ENCODE assay signal across 8 mouse cellular contexts in the genomic region with DNA sequence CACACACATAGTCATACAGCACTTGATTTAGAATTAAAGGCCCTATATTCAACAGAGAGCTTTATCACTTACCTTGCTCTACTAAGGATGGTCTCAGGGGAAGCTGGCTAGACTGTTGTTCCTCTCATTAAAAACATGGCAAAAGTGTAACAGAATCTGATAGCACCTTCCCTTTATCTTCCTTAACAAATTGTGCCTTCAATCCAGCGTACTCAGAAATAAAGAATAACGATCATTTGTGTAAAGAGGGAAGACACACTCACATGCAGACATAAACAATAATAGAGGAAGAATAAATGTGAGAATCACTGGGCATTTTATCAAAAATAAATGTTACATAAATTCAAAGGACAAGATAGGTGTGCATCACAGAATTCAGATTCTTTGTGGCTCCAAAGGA. TPM values are rescaled to one million over a fixed set of nuclear protein-coding genes. Genes with fewer than 3 reads are reported as not detected.
DNase-seq lines count a peak whose midpoint lies in the region; ATAC-seq and TF ChIP-seq lines count a peak whose summit lies in the region.

A gene (plus strand): TSS at position 301 of the 400 bp plus-strand sequence.

- H3K27me3 ChIP-seq in forebrain, embryonic 12.5 days, result no peaks in the 10 kb centered on the region
- no peaks in the 10 kb centered on the region for H3K27me3 ChIP-seq in hindbrain, embryonic 15.5 days

- H3K4me1 ChIP-seq in forebrain, embryonic 12.5 days, result peaks cover 50% of the 10 kb centered on the region
- peaks cover 42% of the 10 kb centered on the region for H3K4me1 ChIP-seq in hindbrain, embryonic 15.5 days (replicated peaks)

- H3K4me2 ChIP-seq in forebrain, embryonic 12.5 days, result peak within 1 kb of the TSS; percentile 80
- H3K4me2 ChIP-seq in hindbrain, embryonic 15.5 days, result peak within 1 kb of the TSS; percentile 76

- no peaks in the 10 kb centered on the region for H3K9me3 ChIP-seq in forebrain, embryonic 12.5 days
- no peaks in the 10 kb centered on the region for H3K9me3 ChIP-seq in hindbrain, embryonic 15.5 days

- H3K4me3 ChIP-seq in layer of hippocampus, adult 2 months, result peak within 1 kb of the TSS; percentile 94
- peak within 1 kb of the TSS; percentile 89 for H3K4me3 ChIP-seq in forebrain, embryonic 12.5 days (replicated peaks)
- H3K4me3 ChIP-seq in hindbrain, embryonic 15.5 days, result peak within 1 kb of the TSS; percentile 99
- peak within 1 kb of the TSS; percentile 45; the same call in 1 of the 2 replicates for H3K4me3 ChIP-seq in macrophage (ENCODE audit: inconsistent target)

- no peaks in the 10 kb centered on the region for H3K36me3 ChIP-seq in forebrain, embryonic 12.5 days (replicated peaks)
- no peaks in the 10 kb centered on the region for H3K36me3 ChIP-seq in hindbrain, embryonic 15.5 days
- no peaks in the 10 kb centered on the region for H3K36me3 ChIP-seq in macrophage (ENCODE audit: inconsistent target)

- 87% methylated on average over 2 of the region's 2 CpGs for WGBS in forebrain, embryonic 12.5 days
- 91% methylated on average over 2 of the region's 2 CpGs for WGBS in hindbrain, embryonic 15.5 days
- 94% methylated on average over 2 of the region's 2 CpGs for WGBS in macrophage (ENCODE audit: missing documents)

- TF ChIP-seq CTCF in layer of hippocampus, adult 2 months (conservative IDR thresholded peaks at IDR 0.05), result no peak

- H3K9ac ChIP-seq in forebrain, embryonic 12.5 days, result no peak within 1 kb of the TSS
- peak within 1 kb of the TSS; percentile 91 for H3K9ac ChIP-seq in hindbrain, embryonic 15.5 days

- peak within 1 kb of the TSS; percentile 95 for H3K27ac ChIP-seq in layer of hippocampus, adult 2 months
- H3K27ac ChIP-seq in forebrain, embryonic 12.5 days, result peak within 1 kb of the TSS; percentile 92
- peak within 1 kb of the TSS; percentile 94 for H3K27ac ChIP-seq in hindbrain, embryonic 15.5 days (replicated peaks)
- H3K27ac ChIP-seq in macrophage, result no peak within 1 kb of the TSS

- no peak for ATAC-seq in forebrain, embryonic 12.5 days (ENCODE audit: low FRiP score)
- no peak for ATAC-seq in hindbrain, embryonic 15.5 days (ENCODE audit: low FRiP score, low read depth)

- peaks cover 24% of the 10 kb centered on the region; the same call in 1 of the 2 replicates for H3K79me2 ChIP-seq in macrophage (ENCODE audit: inconsistent target)

- no peak for DNase-seq in layer of hippocampus, adult 2 months (ENCODE audit: low spot score in 2 of 2)
- no peak for DNase-seq in layer of hippocampus, adult 9-11 months
- no peak for DNase-seq in embryo, embryonic 10 days (ENCODE audit: low spot score)
- DNase-seq in thymus, postnatal 14 days, result no peak
- no peak for DNase-seq in right cerebral cortex, postnatal 36 days (ENCODE audit: low spot score in 2 of 2)

RNA-seq across cellular contexts. Expression of the gene that starts here (rescaled TPM):
- total RNA-seq in layer of hippocampus, adult 2 months (2021), result 10 to 100 TPM; 68.1 to 73.2 TPM
- polyA plus RNA-seq in forebrain, embryonic 12.5 days (2016; fragmentation: Nextera tagmentation; extraction: Ambion mirVana), result 34.0 and 42.6 TPM in 2 replicates
- 30.7 and 32.8 TPM in 2 replicates for polyA plus RNA-seq in hindbrain, embryonic 15.5 days (2015; fragmentation: Nextera tagmentation; extraction: Ambion mirVana)
- total RNA-seq in macrophage (2018; cell fraction: chromatin; rRNA removed), result 100 to 1,000 TPM in 11 of 26 experiments, 10 to 100 TPM in 15; 22.7 to 431 (median 83.1) TPM
- total RNA-seq in macrophage (2018; cell fraction: cytosol; rRNA removed), result 10 to 100 TPM in 13 of 26 experiments, 1 to 10 TPM in 13; 3.8 to 30.4 (median 11.1) TPM
- total RNA-seq in macrophage (2018; cell fraction: nucleus; rRNA removed), result 100 to 1,000 TPM in 7 of 26 experiments, 10 to 100 TPM in 19; 13.3 to 212 (median 58.5) TPM
- 6.9 to 10.3 TPM (median 7.1 TPM) in 3 replicates for polyA plus RNA-seq in macrophage (2018)

Comparison
In these comparisons a context has a peak if more than half of its experiments do, and no peak if none do; other contexts are left out.
1. H3K4me3 ChIP-seq: peak in every context shown above with its lines; median percentile 99 in hindbrain, embryonic 15.5 days; 94 in layer of hippocampus, adult 2 months; 89 in forebrain, embryonic 12.5 days; 45 in macrophage.